Mouse (Mus musculus): ENCODE measurements around the gene Gnl2. TPM values are rescaled to one million over a fixed set of nuclear protein-coding genes. Genes with fewer than 3 reads are reported as not detected.
A peak's percentile ranks its signal among the peaks of the same experiment; 100 is the strongest.

Gene Gnl2
- polyA plus RNA-seq, 1 experiment from 2014 or later: 80.7 TPM

GRCm38 (mm10) chr4:125078698-125079097 is 62.3 kb downstream of the Gnl2 start:
- TF ChIP-seq CTCF (IDR thresholded peaks at IDR 0.05; ENCODE audit: low read depth): no peak
- H3K9me3 ChIP-seq (ENCODE audit: low read depth, low read length): no peaks in the 10 kb centered on the region
- no peaks in the 10 kb centered on the region for H3K4me1 ChIP-seq (ENCODE audit: insufficient read depth)
- no peak for DNase-seq
- peaks cover 30% of the 10 kb centered on the region for H3K36me3 ChIP-seq (ENCODE audit: insufficient read depth)
- H3K9ac ChIP-seq: no peak overlapping the region
- WGBS: 98% methylated on average over 2 of the region's 2 CpGs
- no peak overlapping the region for H3K4me3 ChIP-seq (ENCODE audit: low read depth, low read length)
- H3K4me2 ChIP-seq: no peak overlapping the region
- no peaks in the 10 kb centered on the region for H3K27me3 ChIP-seq (ENCODE audit: insufficient read depth, low read length)
- ATAC-seq (ENCODE audit: insufficient read depth): no peak
- no peak overlapping the region for H3K27ac ChIP-seq (ENCODE audit: low read depth)

- Histone ChIP-seq H3K4me3 (ENCODE audit: low read depth, low read length) (peak within 1 kb of the TSS; percentile 78), H3K27me3 (ENCODE audit: insufficient read depth, low read length) (no peaks in the 10 kb centered on the region), H3K36me3 (ENCODE audit: insufficient read depth) (peaks cover 27% of the 10 kb centered on the region), H3K4me1 (ENCODE audit: insufficient read depth) (no peaks in the 10 kb centered on the region), H3K4me2 (peak within 1 kb of the TSS; percentile 88), H3K9ac (peak within 1 kb of the TSS; percentile 86), H3K9me3 (ENCODE audit: low read depth, low read length) (no peaks in the 10 kb centered on the region), H3K27ac (ENCODE audit: low read depth) (peak within 1 kb of the TSS; percentile 97)
- ATAC-seq (ENCODE audit: insufficient read depth): peak; percentile 90
- WGBS: 1% methylated on average over 63 of the region's 63 CpGs
- peak; percentile 38 for TF ChIP-seq CTCF (IDR thresholded peaks at IDR 0.05; ENCODE audit: low read depth)
- peak; percentile 94 for DNase-seq
Observed at GRCm38 (mm10) chr4:125084403-125085345, 68.3 kb downstream of the Gnl2 start, which contains the start of gene Meaf6. TSS of gene Meaf6 (plus strand) at chr4:125085134.

GRCm38 (mm10) chr4:125085346-125085841 is 69.0 kb downstream of the Gnl2 start:
- WGBS: under 1% methylated on average over 45 of the region's 45 CpGs
- ATAC-seq (ENCODE audit: insufficient read depth) (peak; percentile 95), DNase-seq (peak; percentile 81)
- peaks cover 34% of the 10 kb centered on the region for H3K36me3 ChIP-seq (ENCODE audit: insufficient read depth)
- peak overlapping the region; percentile 86 for H3K9ac ChIP-seq
- peak overlapping the region; percentile 97 for H3K27ac ChIP-seq (ENCODE audit: low read depth)
- H3K9me3 ChIP-seq (ENCODE audit: low read depth, low read length): no peaks in the 10 kb centered on the region
- H3K4me2 ChIP-seq: peak overlapping the region; percentile 88
- H3K27me3 ChIP-seq (ENCODE audit: insufficient read depth, low read length): no peaks in the 10 kb centered on the region
- peak overlapping the region; percentile 78 for H3K4me3 ChIP-seq (ENCODE audit: low read depth, low read length)
- H3K4me1 ChIP-seq (ENCODE audit: insufficient read depth): no peaks in the 10 kb centered on the region
- no peak for TF ChIP-seq CTCF (IDR thresholded peaks at IDR 0.05; ENCODE audit: low read depth)

GRCm38 (mm10) chr4:125093031-125093430 is 76.6 kb downstream of the Gnl2 start:
- Histone ChIP-seq H3K27me3 (ENCODE audit: insufficient read depth, low read length) (no peaks in the 10 kb centered on the region), H3K4me1 (ENCODE audit: insufficient read depth) (no peaks in the 10 kb centered on the region), H3K36me3 (ENCODE audit: insufficient read depth) (peaks cover 46% of the 10 kb centered on the region), H3K27ac (ENCODE audit: low read depth) (no peak overlapping the region), H3K9ac (no peak overlapping the region), H3K4me2 (no peak overlapping the region), H3K4me3 (ENCODE audit: low read depth, low read length) (no peak overlapping the region), H3K9me3 (ENCODE audit: low read depth, low read length) (no peaks in the 10 kb centered on the region)
- TF ChIP-seq CTCF (IDR thresholded peaks at IDR 0.05; ENCODE audit: low read depth): no peak
- 89% methylated on average over 5 of the region's 5 CpGs for WGBS
- no peak for DNase-seq
- no peak for ATAC-seq (ENCODE audit: insufficient read depth)

GRCm38 (mm10) chr4:125096066-125096465 is 79.7 kb downstream of the Gnl2 start:
- H3K36me3 ChIP-seq (ENCODE audit: insufficient read depth): peaks cover 19% of the 10 kb centered on the region
- no peak overlapping the region for H3K4me2 ChIP-seq
- no peaks in the 10 kb centered on the region for H3K4me1 ChIP-seq (ENCODE audit: insufficient read depth)
- no peak overlapping the region for H3K27ac ChIP-seq (ENCODE audit: low read depth)
- no peak for ATAC-seq (ENCODE audit: insufficient read depth)
- H3K9me3 ChIP-seq (ENCODE audit: low read depth, low read length): no peaks in the 10 kb centered on the region
- 85% methylated on average over 5 of the region's 5 CpGs for WGBS
- no peak overlapping the region for H3K4me3 ChIP-seq (ENCODE audit: low read depth, low read length)
- no peaks in the 10 kb centered on the region for H3K27me3 ChIP-seq (ENCODE audit: insufficient read depth, low read length)
- no peak for DNase-seq
- no peak overlapping the region for H3K9ac ChIP-seq
- no peak for TF ChIP-seq CTCF (IDR thresholded peaks at IDR 0.05; ENCODE audit: low read depth)

GRCm38 (mm10) chr4:125097412-125097811 is 81.0 kb downstream of the Gnl2 start:
- Histone ChIP-seq H3K4me1 (ENCODE audit: insufficient read depth) (no peaks in the 10 kb centered on the region), H3K27ac (ENCODE audit: low read depth) (no peak overlapping the region), H3K9ac (no peak overlapping the region), H3K9me3 (ENCODE audit: low read depth, low read length) (no peaks in the 10 kb centered on the region), H3K4me2 (no peak overlapping the region), H3K36me3 (ENCODE audit: insufficient read depth) (peaks cover 18% of the 10 kb centered on the region; the same call in 1 of the 2 replicates), H3K27me3 (ENCODE audit: insufficient read depth, low read length) (no peaks in the 10 kb centered on the region), H3K4me3 (ENCODE audit: low read depth, low read length) (no peak overlapping the region)
- no peak for ATAC-seq (ENCODE audit: insufficient read depth)
- TF ChIP-seq CTCF (IDR thresholded peaks at IDR 0.05; ENCODE audit: low read depth): no peak
- WGBS: 80% methylated on average over 4 of the region's 4 CpGs
- DNase-seq: no peak

GRCm38 (mm10) chr4:125099458-125099857 is 83.1 kb downstream of the Gnl2 start:
- WGBS: 9% methylated on average over 8 of the region's 8 CpGs
- Histone ChIP-seq H3K4me3 (ENCODE audit: low read depth, low read length) (no peak overlapping the region), H3K27me3 (ENCODE audit: insufficient read depth, low read length) (no peaks in the 10 kb centered on the region), H3K36me3 (ENCODE audit: insufficient read depth) (peaks cover 26% of the 10 kb centered on the region), H3K9me3 (ENCODE audit: low read depth, low read length) (no peaks in the 10 kb centered on the region), H3K4me2 (no peak overlapping the region), H3K4me1 (ENCODE audit: insufficient read depth) (no peaks in the 10 kb centered on the region), H3K9ac (no peak overlapping the region), H3K27ac (ENCODE audit: low read depth) (no peak overlapping the region)
- DNase-seq (peak; percentile 89), ATAC-seq (ENCODE audit: insufficient read depth) (peak; percentile 65)
- TF ChIP-seq CTCF (IDR thresholded peaks at IDR 0.05; ENCODE audit: low read depth): peak; percentile 97

Measured in lung, embryonic 14.5 days (tissue).